Mouse (Mus musculus) midbrain, embryonic 10.5 days (tissue): ENCODE data around the gene Rgs11. TPM values are rescaled to one million over a fixed set of nuclear protein-coding genes. Genes with fewer than 3 reads are reported as not detected.

ENCODE experiments used
- DNase-seq: peaks from one replicate; pipeline ENCODE4 v3.0.0-alpha.2; 2017; ENCODE audit warnings: low spot score
- H3K27ac ChIP-seq: fragments of 300-500 bp; sonication (generic); replicated peaks from 2 replicates; pipeline ENCODE4 v1.5.1; 2016; ENCODE audit warnings: mild to moderate bottlenecking
- H3K27me3 ChIP-seq: fragments of 300-500 bp; sonication (generic); 2 replicates; pipeline ENCODE4 v1.6.1; 2016; ENCODE audit warnings: low read depth, mild to moderate bottlenecking; ENCODE audit not compliant: poor library complexity, severe bottlenecking
- H3K36me3 ChIP-seq: fragments of 300-500 bp; sonication (generic); 2 replicates; pipeline ENCODE4 v1.6.1; 2016; ENCODE audit warnings: mild to moderate bottlenecking, moderate library complexity
- H3K4me1 ChIP-seq: fragments of 300-500 bp; sonication (generic); 2 replicates; pipeline ENCODE4 v1.6.1; 2016
- H3K4me3 ChIP-seq: fragments of 300-500 bp; sonication (generic); 2 replicates; pipeline ENCODE4 v1.5.1; 2016; ENCODE audit warnings: mild to moderate bottlenecking, moderate library complexity
- H3K9me3 ChIP-seq: fragments of 300-500 bp; sonication (generic); replicated peaks from 2 replicates; pipeline ENCODE4 v1.6.1; 2016; ENCODE audit warnings: mild to moderate bottlenecking
- WGBS: fragments of 180-500 bp; shearing (Covaris S2); methylation state at CpG from one replicate; pipeline ENCODE4 v1.1.7; 2016; 5-methylcytosine and 5-hydroxymethylcytosine counted together
- polyA plus RNA-seq: library from polyadenylated mRNA; unstranded; fragments of >200 nt; fragmentation: Nextera tagmentation; extraction: Ambion mirVana; gene quantifications from 2 replicates; pipeline ENCODE4 v1.2.1, GENCODE M21; 2016

Gene Rgs11
- polyA plus RNA-seq, 1 experiment from 2014 or later = 0.67 TPM

- Histone ChIP-seq H3K4me3 (no peak overlapping the region), H3K27ac (no peak overlapping the region)
- DNase-seq = no peak
Observed at GRCm38 (mm10) chr17:26235077-26235815, 32.5 kb downstream of the Rgs11 start.

GRCm38 (mm10) chr17:26237667-26238066 is 34.9 kb downstream of the Rgs11 start:
- Histone ChIP-seq H3K27ac (no peak overlapping the region), H3K4me1 (peaks cover 5% of the 10 kb centered on the region; the same call in 1 of the 2 replicates), H3K4me3 (no peak overlapping the region), H3K36me3 (no peaks in the 10 kb centered on the region), H3K9me3 (no peaks in the 10 kb centered on the region), H3K27me3 (no peaks in the 10 kb centered on the region)
- 87% methylated on average over 10 of the region's 10 CpGs for WGBS
- no peak for DNase-seq

More at GRCm38 (mm10) chr17:26235077-26235815, 32.5 kb downstream of the Rgs11 start:
- H3K4me1 ChIP-seq = 0 out of 2 replicates have a peak, but pooled peaks cover 5% of the 10 kb centered on the region
- H3K36me3 ChIP-seq = no peaks in the 10 kb centered on the region
- WGBS = 75% methylated on average over 13 of the region's 13 CpGs
- H3K27me3 ChIP-seq = no peaks in the 10 kb centered on the region
- no peaks in the 10 kb centered on the region for H3K9me3 ChIP-seq

- no peak for DNase-seq
- 72% methylated on average over 2 of the region's 2 CpGs for WGBS
- no peaks in the 10 kb centered on the region for H3K36me3 ChIP-seq
- no peaks in the 10 kb centered on the region for H3K9me3 ChIP-seq
- H3K4me3 ChIP-seq = no peak overlapping the region
- H3K27ac ChIP-seq = no peak overlapping the region
- peaks cover 22% of the 10 kb centered on the region for H3K4me1 ChIP-seq
- H3K27me3 ChIP-seq = no peaks in the 10 kb centered on the region
Observed at GRCm38 (mm10) chr17:26239551-26239950, 36.8 kb downstream of the Rgs11 start.

GRCm38 (mm10) chr17:26240120-26240790 is 37.5 kb downstream of the Rgs11 start:
- 87% methylated on average over 6 of the region's 6 CpGs for WGBS
- Histone ChIP-seq H3K27me3 (no peaks in the 10 kb centered on the region), H3K9me3 (no peaks in the 10 kb centered on the region), H3K4me1 (peaks cover 23% of the 10 kb centered on the region), H3K27ac (no peak overlapping the region), H3K4me3 (no peak overlapping the region), H3K36me3 (no peaks in the 10 kb centered on the region)
- no peak for DNase-seq

- H3K36me3 ChIP-seq = no peaks in the 10 kb centered on the region
- DNase-seq = no peak
- peaks cover 22% of the 10 kb centered on the region for H3K4me1 ChIP-seq
- H3K27me3 ChIP-seq = no peaks in the 10 kb centered on the region
- H3K27ac ChIP-seq = no peak overlapping the region
- 83% methylated on average over 6 of the region's 6 CpGs for WGBS
- no peak overlapping the region for H3K4me3 ChIP-seq
- no peaks in the 10 kb centered on the region for H3K9me3 ChIP-seq
Observed at GRCm38 (mm10) chr17:26240990-26241389, 38.2 kb downstream of the Rgs11 start.

- Histone ChIP-seq H3K4me1 (peaks cover 22% of the 10 kb centered on the region), H3K27me3 (no peaks in the 10 kb centered on the region), H3K36me3 (no peaks in the 10 kb centered on the region), H3K9me3 (no peaks in the 10 kb centered on the region), H3K27ac (peak overlapping the region; percentile 82), H3K4me3 (peak overlapping the region; percentile 71)
- WGBS = 1% methylated on average over 32 of the region's 32 CpGs
- DNase-seq = no peak
Observed at GRCm38 (mm10) chr17:26243471-26244100, 40.8 kb downstream of the Rgs11 start.

GRCm38 (mm10) chr17:26244101-26244841 is 41.5 kb downstream of the Rgs11 start, which contains the start of gene Fam234a:
Fam234a (minus strand) TSS chr17:26244242.
- H3K27me3 ChIP-seq = no peaks in the 10 kb centered on the region
- H3K36me3 ChIP-seq = no peaks in the 10 kb centered on the region
- DNase-seq = peak; percentile 98
- peak within 1 kb of the TSS; percentile 82 for H3K27ac ChIP-seq
- WGBS = 6% methylated on average over 33 of the region's 33 CpGs
- no peaks in the 10 kb centered on the region for H3K9me3 ChIP-seq
- H3K4me1 ChIP-seq = peaks cover 22% of the 10 kb centered on the region
- H3K4me3 ChIP-seq = peak within 1 kb of the TSS; percentile 71

GRCm38 (mm10) chr17:26251886-26252538 is 49.3 kb downstream of the Rgs11 start:
- 59% methylated on average over 4 of the region's 4 CpGs for WGBS
- Histone ChIP-seq H3K27me3 (no peaks in the 10 kb centered on the region), H3K27ac (peak overlapping the region; percentile 93), H3K9me3 (no peaks in the 10 kb centered on the region), H3K4me3 (peak overlapping the region; percentile 69), H3K36me3 (peaks cover 29% of the 10 kb centered on the region), H3K4me1 (peaks cover 17% of the 10 kb centered on the region)
- DNase-seq = no peak

GRCm38 (mm10) chr17:26252539-26253251 is 49.9 kb downstream of the Rgs11 start, which contains the start of gene Luc7l:
Luc7l (plus strand) TSS chr17:26252896.
- peak; percentile 95 for DNase-seq
- Histone ChIP-seq H3K27ac (peak within 1 kb of the TSS; percentile 93), H3K4me1 (peaks cover 17% of the 10 kb centered on the region), H3K9me3 (no peaks in the 10 kb centered on the region), H3K36me3 (peaks cover 35% of the 10 kb centered on the region), H3K4me3 (peak within 1 kb of the TSS; percentile 69), H3K27me3 (no peaks in the 10 kb centered on the region)
- WGBS = under 1% methylated on average over 43 of the region's 43 CpGs

- under 1% methylated on average over 24 of the region's 24 CpGs for WGBS
- Histone ChIP-seq H3K4me1 (peaks cover 17% of the 10 kb centered on the region), H3K9me3 (no peaks in the 10 kb centered on the region), H3K36me3 (peaks cover 42% of the 10 kb centered on the region), H3K27ac (peak overlapping the region; percentile 93), H3K4me3 (peak overlapping the region; percentile 69), H3K27me3 (no peaks in the 10 kb centered on the region)
- DNase-seq = no peak
Observed at GRCm38 (mm10) chr17:26253399-26253798, 50.6 kb downstream of the Rgs11 start.

GRCm38 (mm10) chr17:26255313-26255712 is 52.6 kb downstream of the Rgs11 start:
- no peaks in the 10 kb centered on the region for H3K9me3 ChIP-seq
- WGBS = 97% methylated on average over 7 of the region's 7 CpGs
- peaks cover 62% of the 10 kb centered on the region for H3K36me3 ChIP-seq
- H3K4me3 ChIP-seq = no peak overlapping the region
- no peak for DNase-seq
- H3K27me3 ChIP-seq = no peaks in the 10 kb centered on the region
- peaks cover 17% of the 10 kb centered on the region for H3K4me1 ChIP-seq
- no peak overlapping the region for H3K27ac ChIP-seq
